Mouse (Mus musculus) spleen, adult 10 weeks (tissue): ENCODE results near the gene Ccna1. TPM values are rescaled to one million over a fixed set of nuclear protein-coding genes. Genes with fewer than 3 reads are reported as not detected.

Experiments
- polyA plus RNA-seq: library from polyadenylated mRNA; stranded (reverse); fragments of 350-450 nt; fragmentation: Illumina TruSeq; extraction: RNeasy Lipid Tissue Mini Kit (QIAGEN cat#74804); gene quantifications from one replicate; pipeline ENCODE4 v1.2.3, GENCODE M21; 2015; ENCODE audit warnings: low replicate concordance; ENCODE audit not compliant: insufficient read depth

Gene Ccna1
- polyA plus RNA-seq = not detected

GRCm38 (mm10) chr3:55055038-55055746, at the start of gene Ccna1:
Ccna1 (minus strand) TSS chr3:55055501.

Other genes with a start within 250 kb of the Ccna1 start
- gene Rfxap, start 247.7 kb downstream of the Ccna1 start, polyA plus RNA-seq = 29.7 TPM
- gene Sertm1, start 139.6 kb downstream of the Ccna1 start, polyA plus RNA-seq = not detected
- 15.1 TPM for gene Spg20, start 56.6 kb upstream of the Ccna1 start, polyA plus RNA-seq
- not detected for gene Ccdc169, start 81.8 kb upstream of the Ccna1 start, polyA plus RNA-seq
- not detected for gene Sohlh2, start 126.5 kb upstream of the Ccna1 start, polyA plus RNA-seq
- 29.2 TPM for gene Dclk1, start 186.9 kb upstream of the Ccna1 start, polyA plus RNA-seq